Comparison of ENCODE assay signal across 18 mouse cellular contexts in genomic region chr3:127630735-127631372, GRCm38 (mm10). TPM values are rescaled to one million over a fixed set of nuclear protein-coding genes. Genes with fewer than 3 reads are reported as not detected.
DNase-seq lines count a peak whose midpoint lies in the region; ATAC-seq and TF ChIP-seq lines count a peak whose summit lies in the region.
"Had no signal": no experiment of that assay in that cellular context is flagged by ENCODE, and none has a peak within 500 bp of the region (broad histone marks: within the 10 kb centered on the region; RNA-seq: fewer than 3 reads in every experiment).

No protein-coding gene starts in this region.

- no peak overlapping the region for H3K4me2 ChIP-seq in neural tube, embryonic 15.5 days
- peak overlapping the region; percentile 66 for H3K4me2 ChIP-seq in midbrain, embryonic 13.5 days (replicated peaks)
- H3K4me2 ChIP-seq: embryonic facial prominence, embryonic 12.5 days; intestine, embryonic 15.5 days; lung, embryonic 14.5 days had no signal

- no peaks in the 10 kb centered on the region for H3K9me3 ChIP-seq in neural tube, embryonic 15.5 days (replicated peaks)
- no peaks in the 10 kb centered on the region for H3K9me3 ChIP-seq in midbrain, embryonic 13.5 days
- H3K9me3 ChIP-seq: embryonic facial prominence, embryonic 12.5 days; intestine, embryonic 15.5 days had no signal

- H3K27me3 ChIP-seq in heart, adult 2 months (ENCODE audit: control insufficient read depth, insufficient read depth, low read length), result peaks cover 44% of the 10 kb centered on the region
- peaks cover 69% of the 10 kb centered on the region for H3K27me3 ChIP-seq in neural tube, embryonic 15.5 days (replicated peaks)
- H3K27me3 ChIP-seq in midbrain, embryonic 13.5 days, result peaks cover 77% of the 10 kb centered on the region

- intact Hi-C loops in heart, adult 2 months (cut with DNase I), result loop anchor here (10.0 kb wide), 1 partner anchor 1584 kb away; no protein-coding TSS in a partner anchor

- WGBS in heart, adult 2 months, result 17% methylated on average over 17 of the region's 17 CpGs
- WGBS in neural tube, embryonic 15.5 days, result 5% methylated on average over 17 of the region's 17 CpGs
- 3% methylated on average over 17 of the region's 17 CpGs for WGBS in midbrain, embryonic 13.5 days

- H3K4me1 ChIP-seq in heart, adult 2 months (ENCODE audit: control insufficient read depth, insufficient read depth, low read length), result no peaks in the 10 kb centered on the region; the same call in 1 of the 2 replicates
- H3K4me1 ChIP-seq in neural tube, embryonic 15.5 days, result peaks cover 45% of the 10 kb centered on the region
- H3K4me1 ChIP-seq in midbrain, embryonic 13.5 days (replicated peaks), result peaks cover 77% of the 10 kb centered on the region

- TF ChIP-seq EP300 in heart, adult 2 months (IDR thresholded peaks at IDR 0.05; ENCODE audit: insufficient read depth, low read depth, low read length), result no peak

- ATAC-seq in neural tube, embryonic 15.5 days (ENCODE audit: low FRiP score), result no peak
- ATAC-seq in midbrain, embryonic 13.5 days, result no peak
- ATAC-seq: intestine, embryonic 15.5 days; Patski had no signal

- no peaks in the 10 kb centered on the region for H3K36me3 ChIP-seq in heart, adult 2 months (ENCODE audit: control insufficient read depth, insufficient read depth, low read length)
- H3K36me3 ChIP-seq in neural tube, embryonic 15.5 days, result no peaks in the 10 kb centered on the region
- no peaks in the 10 kb centered on the region for H3K36me3 ChIP-seq in midbrain, embryonic 13.5 days
- H3K36me3 ChIP-seq: embryonic facial prominence, embryonic 12.5 days; intestine, embryonic 15.5 days had no signal

- H3K27ac ChIP-seq in heart, adult 2 months, result no peak overlapping the region
- H3K27ac ChIP-seq in neural tube, embryonic 15.5 days (replicated peaks), result no peak overlapping the region
- peak overlapping the region; percentile 90; the same call in 1 of the 2 replicates for H3K27ac ChIP-seq in midbrain, embryonic 13.5 days
- H3K27ac ChIP-seq: embryonic facial prominence, embryonic 12.5 days; gastrocnemius, adult 2 months; intestine, embryonic 15.5 days had no signal

- no peak overlapping the region for H3K4me3 ChIP-seq in heart, adult 2 months
- H3K4me3 ChIP-seq in neural tube, embryonic 15.5 days (replicated peaks), result no peak overlapping the region
- no peak overlapping the region for H3K4me3 ChIP-seq in midbrain, embryonic 13.5 days (replicated peaks)
- H3K4me3 ChIP-seq: embryonic facial prominence, embryonic 12.5 days; gastrocnemius, adult 2 months; intestine, embryonic 15.5 days had no signal

- TF ChIP-seq POLR2A in heart, adult 2 months (IDR thresholded peaks at IDR 0.05; ENCODE audit: insufficient read depth, low read depth, low read length), result no peak

- peak; percentile 6 to 18 for DNase-seq in heart, adult 2 months
- DNase-seq in heart, adult 8-10 months (ENCODE audit: low spot score), result no peak
- peak; percentile 29 for DNase-seq in neural tube, embryonic 10.5 days (ENCODE audit: extremely low spot score, low spot score)
- no peak for DNase-seq in layer of hippocampus, adult 9-10 months (ENCODE audit: low spot score)
- no peak for DNase-seq in lung, postnatal 25 days (ENCODE audit: low spot score)
- DNase-seq: cerebellum, postnatal 25 days; gastrocnemius, adult 2 months; kidney, postnatal 14 days; thymus, postnatal 25 days had no signal

- no peaks in the 10 kb centered on the region for H3K79me2 ChIP-seq in heart, adult 2 months (replicated peaks; ENCODE audit: control insufficient read depth, insufficient read depth, low read length)

- no peak for TF ChIP-seq CTCF in heart, adult 2 months (IDR thresholded peaks at IDR 0.05)

- H3K9ac ChIP-seq in heart, adult 2 months (ENCODE audit: low read depth, low read length), result no peak overlapping the region
- H3K9ac ChIP-seq in neural tube, embryonic 15.5 days (replicated peaks), result no peak overlapping the region
- no peak overlapping the region for H3K9ac ChIP-seq in midbrain, embryonic 13.5 days (replicated peaks)
- H3K9ac ChIP-seq: embryonic facial prominence, embryonic 12.5 days; intestine, embryonic 15.5 days; lung, embryonic 14.5 days had no signal

RNA-seq across cellular contexts. Expression of gene Neurog2, which starts 2.1 kb away (rescaled TPM):
- total RNA-seq in heart, adult 2 months (2021), result not detected
- polyA plus RNA-seq in heart, adult 2 months (2012; rRNA removed), result not detected in 2 replicates
- total RNA-seq in heart, adult 8-10 months (2022), result not detected
- 1.8 and 2.8 TPM in 2 replicates for polyA plus RNA-seq in neural tube, embryonic 15.5 days (2015; fragmentation: Nextera tagmentation; extraction: Ambion mirVana)
- 58.3 and 67.5 TPM in 2 replicates for polyA plus RNA-seq in midbrain, embryonic 13.5 days (2015; fragmentation: Nextera tagmentation; extraction: Ambion mirVana)
- total RNA-seq: gastrocnemius, adult 2 months; heart, postnatal 10 days; liver, adult 2 months had no signal
- polyA plus RNA-seq: intestine, embryonic 15.5 days; liver, adult 2 months; lung, embryonic 14.5 days; Patski; spleen, adult 2 months had no signal

Comparison
In these comparisons a context has a peak if more than half of its experiments do, and no peak if none do; other contexts are left out.
1. DNase-seq: peak in heart, adult 2 months (2 of 2) and neural tube, embryonic 10.5 days (single experiment); none in heart, adult 8-10 months (single experiment), layer of hippocampus, adult 9-10 months (single experiment) and lung, postnatal 25 days (single experiment).
2. RNA of gene Neurog2, which starts 2.1 kb away (polyA plus RNA-seq): 58.3 to 67.5 TPM in midbrain, embryonic 13.5 days; 1.8 to 2.8 TPM in neural tube, embryonic 15.5 days and not detected in heart, adult 2 months; every median in the first group is over 10 times any median in the second.